Mouse (Mus musculus) c-Kit-negative CD71-positive TER-119-positive erythroid progenitor cells, embryonic 14.5 days (primary cell): ENCODE measurements at regions not wholly inside any gene's neighbourhood (a gene's known extent, or its start where the extent isn't known, plus 50 kb on each side); places are given as distances from the start of the nearest gene placed in this dataset.

ENCODE experiments used
- DNase-seq: peaks from one replicate; pipeline ENCODE4 v3.0.0-alpha.2; 2013; ENCODE audit warnings: low read depth, low spot score

- no peak for DNase-seq
Measured at GRCm38 (mm10) chr8:26226612-26227528, 107.5 kb downstream of the Gm45692 start.

- no peak for DNase-seq
Measured at GRCm38 (mm10) chr8:26227529-26227895, 108.2 kb downstream of the Gm45692 start.

DNA sequence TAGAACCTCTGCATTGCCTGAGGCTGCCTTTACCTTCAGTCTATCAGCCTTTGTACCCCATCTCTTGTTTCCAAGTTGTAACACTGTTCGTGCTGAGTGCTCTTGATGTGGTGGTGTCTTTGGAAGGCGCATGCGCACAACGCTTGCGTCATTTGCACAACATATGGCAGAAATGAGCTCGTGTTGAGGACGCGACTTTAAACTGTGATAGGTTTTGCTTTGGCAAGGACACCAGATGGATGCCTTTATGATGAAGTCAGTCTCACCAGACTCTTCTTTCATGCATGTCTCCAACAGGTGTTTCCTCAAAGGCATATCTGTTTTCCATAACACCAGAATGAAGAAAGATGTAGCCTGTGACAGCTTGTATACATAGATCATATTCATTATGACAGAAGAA is 110.2 kb downstream of the Gm45692 start:
- no peak for DNase-seq

DNA sequence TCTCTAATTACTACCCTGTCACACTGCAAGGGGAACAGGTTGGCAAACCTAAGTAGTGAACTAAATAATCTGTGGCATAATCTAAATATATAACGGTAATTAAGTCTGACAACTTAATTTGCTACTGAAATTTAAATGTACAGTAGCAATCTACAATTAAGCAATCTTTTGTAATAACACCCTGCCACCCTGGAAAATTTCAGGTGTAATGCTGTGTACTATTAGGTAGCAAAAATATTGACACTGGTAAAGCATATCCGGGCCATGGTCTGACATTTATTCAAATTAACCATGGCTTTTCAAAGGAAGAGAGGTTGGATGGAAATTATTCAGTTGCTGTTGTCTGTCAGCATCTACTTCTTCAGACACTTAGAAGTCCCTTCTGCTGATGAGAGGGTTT is 119.7 kb downstream of the Gm45692 start:
- no peak for DNase-seq

DNA sequence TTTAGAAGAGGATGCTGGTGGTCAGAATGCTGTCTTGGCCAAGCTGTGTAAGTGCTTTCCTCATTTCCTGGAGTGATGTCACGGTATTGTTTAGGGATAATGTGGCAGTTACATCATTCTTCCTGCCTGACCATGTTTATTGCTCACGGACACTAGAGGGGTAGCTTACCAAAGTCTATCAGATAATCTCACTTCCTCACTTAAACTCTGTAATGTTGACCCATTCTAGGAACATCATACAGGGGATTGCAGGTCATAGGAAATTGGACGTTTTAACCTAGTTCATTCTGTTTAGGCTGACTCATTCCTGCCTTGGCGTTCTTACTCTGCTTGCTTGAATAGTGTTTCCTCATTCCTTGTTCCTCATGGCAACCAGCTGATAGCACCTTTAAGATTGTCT is 120.3 kb downstream of the Gm45692 start:
- DNase-seq, result no peak

GRCm38 (mm10) chr8:26243743-26244142 is 124.4 kb downstream of the Gm45692 start:
- no peak for DNase-seq

- DNase-seq, result no peak
Measured at GRCm38 (mm10) chr8:26244308-26244707, 125.0 kb downstream of the Gm45692 start.

- DNase-seq, result no peak
Measured at GRCm38 (mm10) chr8:26255191-26255669, 135.9 kb downstream of the Gm45692 start.

- no peak for DNase-seq
Measured at GRCm38 (mm10) chr8:26260294-26260693, 141.0 kb downstream of the Gm45692 start.

DNA sequence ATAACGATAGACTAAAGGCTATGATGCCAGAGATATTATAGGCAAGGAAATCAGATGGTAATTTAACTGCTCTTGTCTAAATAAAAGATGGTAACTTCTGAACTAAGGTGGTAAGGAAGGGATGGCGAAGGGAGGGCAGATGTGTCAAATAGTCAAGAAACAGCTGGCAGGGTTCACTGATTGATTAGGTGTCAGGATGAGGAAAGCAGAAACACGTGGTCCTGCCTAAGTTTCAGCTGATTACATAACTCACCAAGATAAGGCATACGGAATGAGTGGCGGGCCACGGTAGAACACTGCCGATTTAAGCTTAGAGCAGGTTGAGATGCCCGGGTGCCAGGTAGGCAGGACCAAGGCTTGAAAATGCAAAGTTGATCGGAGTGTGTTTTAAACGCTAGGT is 143.2 kb downstream of the Gm45692 start:
- DNase-seq, result no peak

DNA sequence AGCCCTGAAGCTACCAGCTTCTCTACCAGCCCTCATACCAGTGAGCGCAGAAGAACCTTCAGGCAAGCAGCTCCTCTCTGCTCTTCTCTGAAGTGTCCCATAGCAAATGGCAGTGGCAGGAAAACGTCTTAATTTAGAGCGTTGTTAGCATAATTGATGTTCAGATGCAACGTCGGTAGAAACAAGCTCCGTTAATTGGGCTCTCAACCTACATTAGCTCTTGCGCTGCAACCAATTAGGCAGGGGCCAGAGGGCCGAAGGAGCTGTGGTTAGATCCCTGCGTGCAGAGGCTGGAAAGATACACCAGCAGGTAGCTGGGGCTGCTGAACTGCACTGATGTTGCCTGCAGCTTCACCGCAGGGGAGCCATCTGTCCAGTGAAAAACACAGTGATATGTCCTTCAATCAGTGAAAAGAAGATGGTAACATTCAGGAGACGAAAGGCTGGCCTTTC is 145.6 kb downstream of the Gm45692 start:
- no peak for DNase-seq

DNA sequence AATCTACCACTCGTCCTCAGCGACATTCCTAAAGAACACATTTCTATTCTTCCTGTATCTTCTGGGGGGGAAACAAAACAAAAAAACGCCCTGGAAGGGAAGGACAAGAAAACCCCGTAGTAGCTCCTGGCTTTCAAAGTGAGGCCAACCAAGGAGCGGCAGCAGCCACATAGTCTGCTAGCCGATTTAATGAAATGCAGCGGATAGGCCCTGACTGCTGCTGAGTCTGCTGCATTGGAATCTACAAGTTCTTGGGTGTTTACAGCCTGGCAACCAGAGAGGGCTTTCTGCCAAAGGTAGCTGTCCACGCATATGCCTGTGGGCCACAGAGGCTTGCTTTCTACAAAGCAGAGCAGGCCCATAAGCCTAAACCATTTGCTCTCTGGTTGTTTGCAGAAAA is 146.0 kb downstream of the Gm45692 start:
- no peak for DNase-seq

DNA sequence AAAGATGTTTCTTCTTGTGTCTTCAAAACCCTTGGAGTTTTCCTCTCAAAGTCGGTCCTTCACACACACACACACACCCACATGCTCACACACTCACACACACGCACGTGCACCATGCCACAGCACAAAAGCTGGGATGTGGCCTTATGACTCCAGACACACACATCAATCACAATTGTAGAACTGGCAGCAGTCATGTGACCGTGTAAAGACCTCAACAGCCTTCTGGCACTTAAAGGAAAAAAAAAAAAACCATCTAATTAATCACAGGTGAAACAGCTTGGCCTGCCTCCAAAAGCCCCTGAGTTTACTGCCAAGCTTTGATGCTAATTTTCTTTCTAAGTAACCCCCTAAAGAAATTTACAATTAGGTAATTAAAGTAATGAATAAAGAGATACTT is 147.1 kb downstream of the Gm45692 start:
- no peak for DNase-seq

DNA sequence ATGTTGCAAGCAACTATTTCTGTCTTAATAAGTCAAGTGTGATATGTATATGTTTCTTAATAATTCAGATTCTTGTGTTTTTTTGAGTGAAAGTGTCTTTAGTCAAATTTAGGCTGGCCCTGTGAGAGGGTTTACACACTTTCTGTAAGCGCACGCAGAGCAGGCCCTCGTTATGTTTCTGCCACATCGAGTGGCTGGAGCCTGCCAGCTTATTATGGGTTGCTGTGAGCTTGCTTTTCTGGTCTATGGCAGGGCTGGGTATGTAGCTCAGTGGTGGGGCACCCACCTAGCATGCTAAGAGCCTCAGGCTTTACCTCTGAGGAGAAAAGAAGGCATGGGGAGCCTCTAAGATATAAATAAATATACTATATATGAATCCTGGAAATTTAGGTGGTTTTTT is 148.2 kb downstream of the Gm45692 start:
- no peak for DNase-seq

DNA sequence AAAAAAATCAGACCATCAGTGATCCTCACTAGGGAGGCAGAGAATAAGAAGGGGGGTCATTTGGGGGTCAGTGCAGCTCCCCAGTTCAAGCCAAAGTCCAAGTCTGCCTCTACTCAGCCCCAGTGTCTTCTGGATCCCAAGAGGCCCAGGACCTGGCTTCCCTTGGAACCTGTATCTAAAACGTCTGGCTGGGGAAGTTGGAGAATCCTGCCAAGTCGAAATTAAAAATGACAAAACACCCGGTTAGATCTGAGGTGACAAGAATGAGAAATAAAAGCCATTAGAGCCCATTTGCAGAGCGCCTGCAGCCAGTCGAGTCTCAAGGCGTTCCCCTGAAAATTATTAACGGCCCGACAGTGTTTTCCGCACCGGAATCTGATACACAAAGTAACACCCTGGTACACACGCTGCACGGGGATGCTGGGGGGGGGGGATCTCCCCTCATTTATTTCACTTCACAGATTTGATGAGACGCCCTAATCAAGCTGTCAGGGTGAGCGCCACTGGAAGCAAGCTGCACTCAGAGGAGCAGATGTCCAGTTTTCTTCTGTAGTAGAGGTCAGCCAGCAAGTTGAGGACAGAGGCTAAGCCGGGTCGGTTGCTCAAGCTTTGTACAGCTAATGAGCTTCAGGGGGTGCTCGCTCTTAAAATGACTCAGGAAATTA is 149.5 kb downstream of the Gm45692 start:
- DNase-seq, result no peak

DNA sequence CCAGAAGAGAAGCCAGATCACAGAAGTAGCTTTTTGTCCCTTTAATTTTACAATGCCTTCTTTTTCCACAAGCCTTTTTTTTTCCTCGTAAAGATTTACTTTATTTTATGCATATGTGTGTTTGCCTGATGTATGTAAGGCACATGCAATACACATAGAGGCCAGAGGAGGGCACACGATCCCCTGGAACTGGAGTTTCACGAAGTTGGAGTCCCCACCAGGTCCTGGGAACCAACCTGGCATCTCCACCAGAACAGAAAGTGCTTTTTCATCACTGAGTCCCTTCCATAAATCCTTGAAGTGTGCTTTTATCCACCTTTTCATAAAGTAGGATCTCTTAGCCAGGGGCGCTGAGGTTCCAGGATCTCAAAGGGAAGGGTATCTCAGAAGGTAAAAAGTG is 152.8 kb downstream of the Gm45692 start:
- DNase-seq, result no peak

GRCm38 (mm10) chr8:26272675-26273414 is 153.5 kb downstream of the Gm45692 start:
- DNase-seq, result no peak

- DNase-seq, result no peak
Measured at GRCm38 (mm10) chr8:26273415-26273760, 154.1 kb downstream of the Gm45692 start.

DNA sequence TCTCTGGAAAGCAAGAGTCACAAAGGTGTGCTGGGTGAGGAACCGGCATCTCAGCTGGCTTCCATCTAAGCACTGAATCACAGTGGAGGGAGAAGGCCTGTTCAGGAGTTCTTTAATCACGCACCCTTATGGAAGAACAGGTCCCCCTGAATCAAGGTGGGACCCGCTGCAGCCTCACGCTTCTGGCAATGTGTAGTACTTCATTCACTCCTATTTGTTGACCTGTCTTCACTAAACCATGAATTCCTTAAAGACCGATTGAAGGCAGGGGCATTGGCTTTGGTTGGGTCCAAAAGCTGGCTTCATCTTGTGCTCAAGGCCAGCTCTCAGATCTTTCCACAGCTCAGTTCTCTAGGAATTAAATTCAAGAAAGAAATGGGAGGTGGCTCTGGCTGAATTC is 154.5 kb downstream of the Gm45692 start:
- DNase-seq, result no peak

DNA sequence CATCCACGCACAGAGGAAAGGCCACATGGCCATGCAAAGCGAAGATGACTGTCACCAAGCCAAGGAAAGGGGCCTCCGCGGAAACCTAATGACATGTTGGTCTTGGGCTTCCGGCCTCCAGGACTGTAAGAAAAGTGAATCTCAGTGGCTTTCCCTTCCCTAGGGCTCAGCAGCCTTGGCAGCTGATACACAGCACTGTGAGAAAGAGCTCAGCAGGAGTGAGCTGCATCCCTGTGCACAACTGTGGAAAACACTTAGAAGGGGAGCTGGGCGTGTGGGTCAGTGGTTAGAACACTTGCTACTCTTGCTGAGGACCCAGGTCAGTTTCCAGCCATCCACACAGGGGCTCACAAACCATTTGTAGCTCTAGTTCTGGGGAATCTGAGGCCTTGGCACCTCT is 155.1 kb downstream of the Gm45692 start:
- DNase-seq, result no peak

DNA sequence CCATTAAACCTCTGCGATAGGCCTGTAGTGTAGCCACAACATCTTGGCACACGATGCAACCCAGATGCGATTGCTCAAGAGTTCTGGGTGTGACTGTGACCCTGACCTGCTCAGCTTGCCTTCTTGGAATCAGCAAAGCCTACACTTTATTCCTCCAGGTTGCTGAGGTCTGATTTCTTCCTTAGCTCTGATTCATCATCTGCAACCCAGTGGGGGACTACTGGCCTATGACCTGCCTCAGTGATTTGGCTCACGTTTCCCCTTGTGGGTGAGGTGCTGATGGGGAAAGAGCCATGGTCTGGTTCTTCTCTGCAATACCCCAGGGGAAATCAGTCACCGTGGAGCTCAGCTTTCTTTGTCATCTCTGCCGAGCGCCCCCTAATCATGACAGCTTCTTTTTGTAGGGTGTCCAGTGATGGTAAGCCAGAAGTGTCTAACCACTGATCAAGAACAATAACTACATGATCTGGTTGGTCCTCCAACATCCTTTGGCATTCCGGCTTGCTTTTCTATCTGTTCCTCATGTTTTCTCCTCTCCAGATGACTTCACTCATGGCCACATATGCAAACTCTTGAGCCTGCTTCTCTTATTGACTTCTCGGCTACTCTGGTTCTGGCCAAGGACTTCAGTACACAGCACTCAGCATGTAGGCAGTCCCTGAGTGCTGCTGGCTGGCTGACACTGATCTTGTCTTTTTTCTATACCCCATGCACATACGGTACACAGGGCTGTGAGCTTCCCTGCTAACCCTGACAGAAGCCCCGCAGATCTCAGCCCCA is 163.0 kb downstream of the Gm45692 start:
- DNase-seq, result no peak

- DNase-seq, result no peak
Measured at GRCm38 (mm10) chr8:26283957-26284356, 164.6 kb downstream of the Gm45692 start.
